Mouse (Mus musculus) stomach, embryonic 14.5 days (tissue): Measurements from ENCODE around the gene Jade1. TPM values are rescaled to one million over a fixed set of nuclear protein-coding genes. Genes with fewer than 3 reads are reported as not detected.

ENCODE experiments used
- ATAC-seq: fragments of 200-750 bp; cut with Nextera tagmentation; 2 replicates; pipeline ENCODE4 v1.8.0; 2017; ENCODE audit warnings: low read depth, moderate TSS enrichment; ENCODE audit not compliant: insufficient number of reproducible peaks, insufficient read depth, low FRiP score
- H3K27ac ChIP-seq: fragments of 300-500 bp; sonication (generic); 2 replicates; pipeline ENCODE4 v1.5.1; 2014; ENCODE audit warnings: mild to moderate bottlenecking, low read length, moderate library complexity, mixed read lengths
- H3K27me3 ChIP-seq: fragments of 300-500 bp; sonication (generic); 2 replicates; pipeline ENCODE4 v1.6.1; 2014; ENCODE audit warnings: low read length, control low read depth, mixed read lengths; ENCODE audit not compliant: control insufficient read depth, insufficient read depth
- H3K36me3 ChIP-seq: fragments of 300-500 bp; sonication (generic); 2 replicates; pipeline ENCODE4 v1.6.1; 2014; ENCODE audit warnings: mild to moderate bottlenecking, control low read depth, low read length, moderate library complexity, mixed read lengths; ENCODE audit not compliant: control insufficient read depth, insufficient read depth
- H3K4me1 ChIP-seq: fragments of 300-500 bp; sonication (generic); 2 replicates; pipeline ENCODE4 v1.6.1; 2014; ENCODE audit warnings: low read length, control low read depth, mixed read lengths; ENCODE audit not compliant: control insufficient read depth, insufficient read depth
- H3K4me2 ChIP-seq: fragments of 300-500 bp; sonication (generic); replicated peaks from 2 replicates; pipeline ENCODE4 v1.6.1; 2014; ENCODE audit warnings: low read depth, low read length, control low read depth
- H3K4me3 ChIP-seq: fragments of 300-500 bp; sonication (generic); 2 replicates; pipeline ENCODE4 v1.5.1; 2014; ENCODE audit warnings: low read depth, low read length, control low read depth
- H3K9ac ChIP-seq: fragments of 300-500 bp; sonication (generic); replicated peaks from 2 replicates; pipeline ENCODE4 v1.6.1; 2014; ENCODE audit warnings: low read depth, mild to moderate bottlenecking, control low read depth, low read length, moderate library complexity, mixed read lengths
- H3K9me3 ChIP-seq: fragments of 300-500 bp; sonication (generic); 2 replicates; pipeline ENCODE4 v1.6.1; 2016; ENCODE audit warnings: low read depth, low read length, control low read depth; ENCODE audit not compliant: control insufficient read depth
- WGBS: fragments of 180-500 bp; shearing (Covaris S2); extraction: QIAGEN DNeasy Blood & Tissue Kit; methylation state at CpG from one replicate; pipeline ENCODE4 v1.1.7; 2014; 5-methylcytosine and 5-hydroxymethylcytosine counted together
- polyA plus RNA-seq: library from polyadenylated mRNA; unstranded; fragments of >200 nt; fragmentation: Nextera tagmentation; extraction: Ambion mirVana; gene quantifications from 2 replicates; pipeline ENCODE4 v1.2.1, GENCODE M21; 2014

Gene Jade1
- polyA plus RNA-seq, 1 experiment from 2014 or later, result 12.1 TPM

GRCm38 (mm10) chr3:41533660-41534059 is 21.9 kb upstream of the Jade1 start:
- Histone ChIP-seq H3K4me3 (no peak overlapping the region), H3K4me1 (no peaks in the 10 kb centered on the region), H3K9me3 (no peaks in the 10 kb centered on the region), H3K36me3 (no peaks in the 10 kb centered on the region), H3K4me2 (no peak overlapping the region), H3K27ac (no peak overlapping the region), H3K27me3 (no peaks in the 10 kb centered on the region), H3K9ac (no peak overlapping the region)
- no peak for ATAC-seq
- 57% methylated on average over 7 of the region's 7 CpGs for WGBS

- no peaks in the 10 kb centered on the region for H3K36me3 ChIP-seq
- no peak for ATAC-seq
- no peak overlapping the region for H3K4me3 ChIP-seq
- H3K27ac ChIP-seq, result no peak overlapping the region
- H3K9me3 ChIP-seq, result no peaks in the 10 kb centered on the region
- H3K9ac ChIP-seq, result no peak overlapping the region
- H3K4me1 ChIP-seq, result no peaks in the 10 kb centered on the region
- H3K4me2 ChIP-seq, result no peak overlapping the region
- H3K27me3 ChIP-seq, result no peaks in the 10 kb centered on the region
- 92% methylated on average over 2 of the region's 2 CpGs for WGBS
Observed at GRCm38 (mm10) chr3:41537957-41538356, 17.6 kb upstream of the Jade1 start.

GRCm38 (mm10) chr3:41541313-41541712 is 14.2 kb upstream of the Jade1 start:
- Histone ChIP-seq H3K4me3 (no peak overlapping the region), H3K27me3 (no peaks in the 10 kb centered on the region), H3K36me3 (no peaks in the 10 kb centered on the region), H3K9ac (no peak overlapping the region), H3K27ac (no peak overlapping the region), H3K9me3 (no peaks in the 10 kb centered on the region), H3K4me1 (no peaks in the 10 kb centered on the region), H3K4me2 (no peak overlapping the region)
- 88% methylated on average over 3 of the region's 3 CpGs for WGBS
- ATAC-seq, result no peak

DNA sequence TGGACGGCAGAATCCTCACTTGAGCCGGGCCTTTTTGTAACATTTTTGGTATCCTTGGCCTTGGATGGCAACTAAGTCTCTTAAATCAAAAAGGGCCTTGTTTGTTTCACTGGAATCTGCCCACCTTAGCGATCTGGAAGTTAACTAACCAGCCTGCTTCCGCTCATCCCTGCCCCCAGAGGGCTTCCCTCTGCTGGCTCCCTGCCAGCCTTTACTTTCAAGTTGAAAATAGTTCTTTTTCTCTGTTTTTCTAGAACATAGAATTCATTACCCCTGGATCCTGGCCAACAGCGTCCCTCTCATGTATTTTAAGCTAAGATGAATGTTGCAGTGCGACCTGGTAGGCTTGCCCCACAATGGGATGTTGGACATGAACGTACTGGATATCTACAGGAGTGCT is 11.1 kb upstream of the Jade1 start:
- Histone ChIP-seq H3K4me3 (no peak overlapping the region), H3K9ac (no peak overlapping the region), H3K4me2 (no peak overlapping the region), H3K36me3 (no peaks in the 10 kb centered on the region), H3K27ac (no peak overlapping the region), H3K9me3 (no peaks in the 10 kb centered on the region), H3K27me3 (no peaks in the 10 kb centered on the region), H3K4me1 (no peaks in the 10 kb centered on the region)
- WGBS, result 33% methylated on average over 7 of the region's 7 CpGs
- no peak for ATAC-seq

GRCm38 (mm10) chr3:41547289-41547688 is 8.2 kb upstream of the Jade1 start:
- Histone ChIP-seq H3K9ac (no peak overlapping the region), H3K4me1 (no peaks in the 10 kb centered on the region), H3K9me3 (no peaks in the 10 kb centered on the region), H3K36me3 (no peaks in the 10 kb centered on the region), H3K27me3 (no peaks in the 10 kb centered on the region), H3K27ac (no peak overlapping the region), H3K4me2 (no peak overlapping the region), H3K4me3 (no peak overlapping the region)
- no peak for ATAC-seq
- WGBS, result 94% methylated on average over 5 of the region's 5 CpGs

- H3K9me3 ChIP-seq, result no peaks in the 10 kb centered on the region
- H3K27ac ChIP-seq, result no peak overlapping the region
- no peaks in the 10 kb centered on the region for H3K27me3 ChIP-seq
- H3K4me1 ChIP-seq, result no peaks in the 10 kb centered on the region
- H3K4me3 ChIP-seq, result no peak overlapping the region
- ATAC-seq, result no peak
- no peak overlapping the region for H3K4me2 ChIP-seq
- 89% methylated on average over 4 of the region's 4 CpGs for WGBS
- H3K9ac ChIP-seq, result no peak overlapping the region
- H3K36me3 ChIP-seq, result no peaks in the 10 kb centered on the region
Observed at GRCm38 (mm10) chr3:41548238-41548637, 7.3 kb upstream of the Jade1 start.

GRCm38 (mm10) chr3:41551671-41552070 is 3.9 kb upstream of the Jade1 start:
- no peak overlapping the region for H3K9ac ChIP-seq
- no peak overlapping the region for H3K27ac ChIP-seq
- H3K27me3 ChIP-seq, result no peaks in the 10 kb centered on the region
- H3K36me3 ChIP-seq, result no peaks in the 10 kb centered on the region
- no peak for ATAC-seq
- H3K4me3 ChIP-seq, result no peak overlapping the region
- 71% methylated on average over 3 of the region's 3 CpGs for WGBS
- H3K4me2 ChIP-seq, result no peak overlapping the region
- no peaks in the 10 kb centered on the region for H3K4me1 ChIP-seq
- H3K9me3 ChIP-seq, result no peaks in the 10 kb centered on the region

DNA sequence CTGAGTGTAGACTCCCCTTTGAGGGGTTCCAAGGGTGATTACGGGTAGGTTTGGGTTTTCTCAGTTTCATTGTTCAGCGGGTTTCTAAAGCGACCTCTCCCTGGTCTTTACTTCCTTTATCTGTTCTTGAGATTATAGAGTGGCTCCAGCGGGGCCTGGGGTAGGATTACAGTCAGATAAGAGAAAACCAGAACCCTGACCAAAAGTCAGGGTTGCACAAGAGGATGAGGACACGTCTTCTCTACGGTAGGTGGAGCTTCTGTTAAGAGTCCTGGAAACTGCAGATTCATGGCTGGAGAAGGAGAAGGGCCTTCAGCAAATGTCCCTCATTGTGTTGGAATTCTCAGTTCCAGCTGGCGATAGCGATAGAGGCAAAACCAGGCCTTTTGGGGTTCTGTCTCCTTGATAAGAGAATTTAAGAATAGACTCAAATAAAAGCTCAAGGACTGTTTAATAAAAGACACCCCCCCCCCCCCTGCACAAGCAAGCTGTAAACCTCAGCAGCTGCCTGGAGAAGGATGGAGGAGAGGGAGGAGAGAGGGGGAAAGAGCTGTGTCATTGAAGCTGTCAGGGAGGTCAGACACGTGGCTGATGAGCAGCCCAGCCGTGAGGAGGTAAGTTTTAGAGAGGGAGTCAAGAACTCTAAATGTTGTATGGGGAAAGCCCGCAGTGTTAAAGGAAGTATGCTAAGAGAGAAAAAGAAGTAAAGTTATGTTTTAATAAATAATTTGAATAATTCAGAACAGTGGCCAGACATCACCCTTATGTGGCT is 2.6 kb upstream of the Jade1 start:
- WGBS, result 56% methylated on average over 11 of the region's 11 CpGs
- no peak for ATAC-seq
- H3K36me3 ChIP-seq, result no peaks in the 10 kb centered on the region
- H3K4me2 ChIP-seq, result no peak overlapping the region
- no peaks in the 10 kb centered on the region for H3K27me3 ChIP-seq
- H3K4me1 ChIP-seq, result no peaks in the 10 kb centered on the region
- no peak overlapping the region for H3K4me3 ChIP-seq
- H3K9me3 ChIP-seq, result no peaks in the 10 kb centered on the region
- H3K27ac ChIP-seq, result no peak overlapping the region
- no peak overlapping the region for H3K9ac ChIP-seq

DNA sequence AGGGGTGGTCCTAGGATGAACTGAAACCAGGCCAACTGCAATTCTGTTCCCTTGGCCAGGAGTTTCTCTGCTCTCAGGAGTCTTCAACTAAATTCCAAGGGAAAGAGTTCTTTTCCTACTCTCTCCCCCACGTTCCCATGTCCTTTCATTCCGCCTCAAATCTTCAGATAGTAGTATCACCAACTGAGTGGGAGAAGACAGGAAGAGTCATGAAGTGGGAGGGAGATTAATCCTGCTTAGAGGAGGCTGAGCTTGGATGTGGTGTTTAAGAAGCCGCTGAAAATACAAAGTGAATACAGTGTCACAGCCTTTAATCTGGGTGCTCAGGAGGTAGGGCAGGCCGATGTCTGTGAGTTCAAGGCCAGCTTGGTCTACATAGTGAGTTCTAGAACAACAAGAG is 1.9 kb upstream of the Jade1 start:
- H3K9ac ChIP-seq, result no peak overlapping the region
- no peak for ATAC-seq
- no peaks in the 10 kb centered on the region for H3K36me3 ChIP-seq
- no peaks in the 10 kb centered on the region for H3K4me1 ChIP-seq
- H3K27me3 ChIP-seq, result no peaks in the 10 kb centered on the region
- H3K4me2 ChIP-seq, result no peak overlapping the region
- no peak overlapping the region for H3K4me3 ChIP-seq
- no peak overlapping the region for H3K27ac ChIP-seq
- WGBS, result 69% methylated on average over 4 of the region's 4 CpGs
- no peaks in the 10 kb centered on the region for H3K9me3 ChIP-seq
